Mouse (Mus musculus) left cerebral cortex, postnatal 25 days (tissue): ENCODE measurements around the gene Trak1. TPM values are rescaled to one million over a fixed set of nuclear protein-coding genes. Genes with fewer than 3 reads are reported as not detected.

ENCODE experiments used
- DNase-seq, 2 experiments: peaks; one replicate each; pipeline ENCODE4 v3.0.0; 2022; ENCODE audit warnings: low spot score in 2 of 2, mixed read lengths in 1 of 2
- intact Hi-C: fragments of 180-260 bp; cut with DNase I; formaldehyde crosslinking; loops from one replicate; pipeline ENCODE4 v1.15.1; 2025
- total RNA-seq, 2 experiments: library from RNA; stranded (reverse); gene quantifications; 2 replicates each; pipeline ENCODE4 v1.2.3; 2021

Trak1 gene
- total RNA-seq, 2 experiments from 2014 or later: 240 to 249 TPM

GRCm38 (mm10) chr9:121286325-121286901 is 10.9 kb upstream of the Trak1 start:
- no peak for DNase-seq
- intact Hi-C loops: no loop called here

DNA sequence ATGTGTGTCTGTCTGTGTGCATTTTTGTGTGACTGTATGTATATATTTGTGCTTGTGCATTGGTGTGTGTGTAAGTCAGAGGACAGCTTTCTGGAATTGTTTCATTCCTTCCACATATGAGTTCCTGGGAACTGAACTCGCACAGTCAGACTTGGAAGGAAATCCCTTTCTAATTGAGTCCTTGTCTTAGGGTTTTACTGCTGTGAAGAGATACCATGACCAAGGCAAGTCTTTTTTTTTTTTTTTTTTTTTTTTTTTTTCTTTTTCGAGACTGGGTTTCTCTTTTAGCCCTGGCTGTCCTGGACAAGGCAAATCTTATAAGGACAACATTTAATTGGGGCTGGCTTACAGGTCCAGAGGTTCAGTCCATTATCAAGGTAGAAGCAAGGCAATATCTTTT is 6.0 kb upstream of the Trak1 start:
- DNase-seq: no peak
- intact Hi-C loops: no loop called here

DNA sequence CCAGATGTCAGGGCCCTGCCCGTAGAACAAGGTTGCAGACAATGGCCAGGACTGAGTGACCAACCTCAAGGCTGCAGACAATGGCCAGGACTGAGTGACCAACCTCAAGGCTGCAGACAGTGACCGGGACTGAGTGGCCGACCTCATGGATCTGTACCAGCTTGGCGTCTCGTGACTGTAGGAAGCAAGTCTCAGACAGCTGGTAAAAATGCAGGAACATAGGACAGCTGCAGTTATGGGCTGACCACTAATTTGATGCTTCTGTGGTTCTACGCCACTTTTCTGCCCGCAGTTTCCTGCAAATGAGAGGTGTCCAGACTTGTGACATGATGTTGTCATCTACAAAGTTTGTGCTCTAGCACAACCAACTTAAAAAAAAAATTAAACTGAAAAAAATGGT is 4.1 kb upstream of the Trak1 start:
- no peak for DNase-seq
- intact Hi-C loops: no loop called here

DNA sequence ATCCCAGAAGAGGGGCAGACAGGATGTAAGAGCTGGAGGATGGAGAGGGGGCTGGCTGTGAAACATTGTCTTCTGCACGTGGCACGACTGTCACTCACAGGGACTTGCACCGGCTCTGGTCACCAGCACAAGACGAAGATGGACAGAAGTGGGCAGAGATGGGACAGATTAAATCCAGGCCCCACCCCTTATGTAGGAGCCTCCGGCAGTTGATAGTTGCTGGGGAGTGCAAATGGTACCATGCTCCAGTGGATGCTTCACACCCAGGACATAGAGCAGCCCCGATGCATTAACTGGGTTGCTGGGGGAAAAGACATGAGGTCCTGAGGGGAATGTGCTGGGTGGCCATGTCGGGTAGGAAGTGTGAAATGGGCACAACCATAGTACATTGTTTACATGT is 2.1 kb upstream of the Trak1 start:
- intact Hi-C loops: loop anchor here (5.0 kb wide), 1 partner anchor 77 kb away; no protein-coding TSS in a partner anchor
- no peak for DNase-seq

- DNase-seq: peak in 1 of 2 experiments; percentile 38
- intact Hi-C loops: loop anchor here (5.0 kb wide), 1 partner anchor 74 kb away; no protein-coding TSS in a partner anchor
These were observed 730 bp downstream of the Trak1 start for GRCm38 (mm10) chr9:121298065-121298398.

- intact Hi-C loops: loop anchor here (5.0 kb wide), 1 partner anchor 74 kb away; no protein-coding TSS in a partner anchor
- no peak for DNase-seq
These were observed 1.2 kb downstream of the Trak1 start for GRCm38 (mm10) chr9:121298411-121299091.

GRCm38 (mm10) chr9:121299223-121299755 is 2.0 kb downstream of the Trak1 start:
- DNase-seq: no peak
- intact Hi-C loops: loop anchor here (5.0 kb wide), 1 partner anchor 73 kb away; no protein-coding TSS in a partner anchor

DNA sequence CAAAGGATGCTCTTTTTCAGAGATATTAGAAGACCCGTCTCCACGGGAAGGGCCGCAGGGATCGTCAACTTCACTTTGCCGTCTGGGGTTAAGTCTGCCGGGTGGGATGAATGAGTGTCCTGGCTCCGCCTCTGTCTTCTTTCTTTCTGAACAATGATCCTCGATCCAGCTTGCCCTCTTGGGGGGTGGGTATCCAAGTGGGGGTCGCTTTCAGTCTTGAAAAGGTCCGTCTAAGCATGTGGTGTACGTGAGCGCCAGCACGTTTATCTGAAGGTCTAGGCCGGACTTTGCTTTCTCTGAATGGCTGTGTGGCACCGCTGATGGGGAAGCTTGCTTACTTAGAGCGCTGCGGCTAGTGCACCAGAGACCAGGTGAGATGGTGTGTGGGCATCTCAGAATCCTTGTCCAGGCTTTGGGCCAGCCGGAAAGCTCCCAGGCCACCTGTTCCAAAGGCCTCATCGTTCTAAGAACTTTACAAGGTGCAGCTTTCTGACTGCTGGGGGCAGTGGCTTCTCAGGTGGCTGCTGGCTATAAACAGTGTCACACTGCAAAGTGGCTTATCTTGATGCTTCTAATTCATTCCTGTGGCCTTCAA is 2.8 kb downstream of the Trak1 start:
- no peak for DNase-seq
- intact Hi-C loops: loop anchor here (5.0 kb wide), 1 partner anchor 72 kb away; no protein-coding TSS in a partner anchor

DNA sequence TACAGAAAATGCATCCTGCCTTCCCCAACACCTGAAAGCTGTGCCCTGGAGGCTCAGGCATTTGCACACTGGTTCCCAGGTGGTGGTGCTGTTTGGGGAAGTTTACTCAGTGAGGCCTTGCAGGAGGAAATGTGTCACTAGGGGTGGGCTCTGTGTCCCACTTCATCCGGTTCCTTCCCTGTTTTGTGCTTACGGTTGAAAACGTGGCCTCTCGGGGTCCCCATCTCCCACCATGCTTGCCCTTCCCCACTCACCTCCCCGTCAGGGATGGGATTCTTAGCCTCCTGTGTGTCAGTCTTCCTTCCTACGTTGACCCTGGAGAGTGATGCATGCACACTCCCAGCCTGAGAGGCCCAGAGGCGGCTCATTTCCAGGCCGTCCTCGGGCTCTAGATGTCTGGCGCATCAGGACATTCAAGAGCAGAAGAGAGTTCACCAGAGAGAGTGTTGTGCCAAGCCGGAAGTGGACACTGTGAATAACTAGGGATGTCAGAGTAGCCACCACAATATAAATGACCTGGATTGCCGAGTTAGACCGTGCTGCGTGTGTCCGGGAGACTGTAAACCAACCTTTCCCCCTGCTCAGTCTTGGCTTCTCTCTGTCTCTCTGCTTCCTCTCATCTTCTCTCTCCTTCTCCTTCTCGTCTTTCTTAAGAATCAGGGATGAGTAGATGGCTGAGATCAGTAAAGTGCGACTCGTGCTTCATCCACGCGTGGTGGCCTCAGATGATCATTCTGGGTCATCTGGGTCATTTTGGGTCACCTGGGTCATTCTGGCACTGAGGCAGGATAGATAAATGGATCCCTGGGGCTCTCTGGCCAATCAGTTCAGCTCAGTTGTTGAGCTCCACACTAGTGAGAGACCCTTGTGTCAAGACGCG is 4.0 kb downstream of the Trak1 start:
- intact Hi-C loops: no loop called here
- DNase-seq: no peak

GRCm38 (mm10) chr9:121302543-121302942 is 5.2 kb downstream of the Trak1 start:
- no peak for DNase-seq
- intact Hi-C loops: no loop called here

DNA sequence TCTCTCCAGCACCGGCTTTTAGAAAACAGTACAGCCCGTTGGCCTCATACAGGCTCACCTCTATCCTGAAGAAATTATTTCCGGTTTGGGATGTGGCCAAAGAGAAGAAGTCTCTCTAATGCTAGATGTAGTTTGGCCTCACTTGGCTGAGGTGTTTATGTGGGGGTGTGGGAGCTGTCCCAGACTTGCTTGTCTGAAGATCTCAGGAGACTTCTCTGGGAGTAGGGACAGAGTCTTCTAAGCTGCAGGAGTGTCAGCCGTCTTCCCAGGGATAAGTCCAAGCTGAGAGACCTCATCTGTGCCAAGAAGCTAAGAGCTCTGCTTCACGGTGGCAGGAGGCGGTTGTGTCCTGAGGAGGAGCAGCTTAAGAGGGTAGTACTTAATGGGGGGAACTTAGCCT is 5.8 kb downstream of the Trak1 start:
- intact Hi-C loops: no loop called here

GRCm38 (mm10) chr9:121303748-121304147 is 6.4 kb downstream of the Trak1 start:
- no peak for DNase-seq
- intact Hi-C loops: no loop called here

More for the DNA sequence above, 5.8 kb downstream of the Trak1 start:
- no peak for DNase-seq

DNA sequence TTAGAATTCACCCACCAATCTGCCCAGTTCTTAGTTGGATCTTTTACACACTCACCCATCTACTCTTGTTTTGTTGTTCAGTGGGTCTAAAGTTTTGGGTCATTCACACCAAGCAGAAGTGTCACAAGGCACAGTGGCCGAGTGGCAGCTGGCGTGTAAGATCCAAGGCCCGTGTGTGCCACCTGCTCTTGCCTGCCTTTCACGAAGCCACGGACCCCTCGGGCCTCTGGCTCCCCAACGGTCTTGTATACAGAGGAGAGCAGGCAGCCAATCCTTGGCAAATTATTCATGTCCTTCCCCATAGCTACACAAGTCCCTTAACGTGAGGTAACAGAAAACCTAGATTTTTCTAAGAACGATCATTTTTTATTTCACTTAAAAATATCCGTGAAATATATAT is 7.2 kb downstream of the Trak1 start:
- DNase-seq: no peak
- intact Hi-C loops: no loop called here

GRCm38 (mm10) chr9:121305456-121305855 is 8.2 kb downstream of the Trak1 start:
- no peak for DNase-seq
- intact Hi-C loops: no loop called here

GRCm38 (mm10) chr9:121309287-121309686 is 12.0 kb downstream of the Trak1 start:
- no peak for DNase-seq
- intact Hi-C loops: no loop called here

DNA sequence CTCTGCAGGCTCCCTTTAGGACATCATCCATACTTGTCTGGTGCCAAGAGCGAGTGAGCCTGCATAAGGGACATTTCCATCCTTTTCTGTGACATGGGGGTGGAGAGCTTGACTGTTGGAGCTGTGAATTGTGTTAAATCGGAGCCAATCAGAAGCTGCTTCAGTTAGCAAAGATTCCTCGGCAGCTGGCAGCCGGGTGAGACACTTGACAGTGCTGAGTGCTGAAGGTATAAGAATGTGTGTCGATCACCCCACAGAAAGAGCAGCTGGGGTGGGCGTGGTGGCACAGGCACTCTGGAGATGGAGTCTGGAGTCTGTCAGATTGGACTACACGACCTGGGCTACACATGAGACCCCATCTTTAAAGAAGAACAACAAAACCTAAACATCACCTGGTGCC is 13.2 kb downstream of the Trak1 start:
- DNase-seq: peak in 1 of 2 experiments; percentile 62
- intact Hi-C loops: no loop called here

DNA sequence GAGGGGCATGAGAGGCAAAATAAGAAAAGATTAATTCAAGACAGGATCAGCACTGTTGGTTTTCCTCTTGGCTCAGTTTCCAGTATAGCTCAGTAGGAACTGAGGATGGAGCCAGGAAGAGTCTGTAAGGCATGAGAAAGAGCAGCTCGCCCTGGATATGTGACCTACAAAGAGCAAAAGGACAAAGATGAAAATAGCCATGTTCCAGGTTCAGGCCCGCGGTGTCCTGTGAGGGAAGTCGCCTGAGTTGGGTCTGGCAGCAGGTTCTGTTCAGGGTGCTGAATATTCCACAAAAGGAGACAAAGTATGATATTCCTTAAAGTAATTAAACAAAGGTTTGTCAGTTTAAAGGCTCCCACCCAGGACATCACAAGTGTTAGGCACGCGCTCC is 14.5 kb downstream of the Trak1 start:
- DNase-seq: no peak
- intact Hi-C loops: no loop called here

- DNase-seq: no peak
- intact Hi-C loops: no loop called here
These were observed 15.1 kb downstream of the Trak1 start for GRCm38 (mm10) chr9:121312237-121312891.

DNA sequence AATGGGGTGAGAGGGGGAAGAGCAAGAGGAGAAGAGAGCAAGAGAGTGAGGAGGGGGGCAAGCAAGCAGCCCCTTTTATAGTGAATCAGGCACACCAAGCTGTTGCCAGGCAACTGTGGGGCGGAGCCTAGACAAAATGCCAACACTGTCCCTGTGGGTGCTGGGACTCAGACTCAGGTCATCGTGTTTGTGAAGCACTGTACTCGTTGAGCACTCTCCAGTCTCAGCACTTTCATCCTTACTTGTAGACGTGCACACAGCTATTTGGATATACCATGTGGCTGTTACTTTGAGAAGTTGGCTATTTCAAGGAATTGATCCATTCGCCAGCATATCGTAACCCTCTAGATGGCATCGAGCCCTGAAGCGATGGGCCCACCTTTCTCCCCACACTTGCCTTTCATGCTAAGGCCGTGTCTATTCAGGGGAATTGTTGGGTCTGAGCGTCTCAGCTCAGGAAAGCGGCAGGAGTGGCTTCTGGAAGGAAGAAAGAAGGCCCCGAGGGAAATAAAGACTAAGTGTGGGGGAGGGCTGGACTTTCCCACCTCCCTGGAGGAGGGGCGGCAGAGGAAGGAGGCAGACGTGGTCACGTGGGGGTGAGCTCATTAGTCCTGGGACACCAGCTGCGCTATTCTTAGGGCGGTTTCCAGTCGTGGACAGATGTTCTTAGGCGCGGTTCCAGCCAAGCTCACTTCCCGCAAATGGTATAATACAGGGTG is 16.5 kb downstream of the Trak1 start:
- intact Hi-C loops: no loop called here
- peak; percentile 52 to 56 for DNase-seq
